Mouse (Mus musculus): ENCODE measurements at regions not wholly inside any gene's neighbourhood (a gene's known extent, or its start where the extent isn't known, plus 50 kb on each side); places are given as distances from the start of the nearest gene placed in this dataset.
A peak's percentile ranks its signal among the peaks of the same experiment; 100 is the strongest.
"Not testable (repeated sequence)": the region's sequence is repeated elsewhere in the genome, so short reads cannot be mapped to it uniquely, and the experiment has no call there.

GRCm38 (mm10) chr9:41447902-41448301 lies 286.4 kb upstream of the Ubash3b start:
- no peak for DNase-seq (ENCODE audit: low spot score in 2 of 2)

GRCm38 (mm10) chr9:41447211-41447875 lies 285.8 kb upstream of the Ubash3b start:
- peak; percentile 36 to 53 for DNase-seq (ENCODE audit: low spot score in 2 of 2)

GRCm38 (mm10) chr9:41446431-41447203 lies 285.1 kb upstream of the Ubash3b start:
- DNase-seq (ENCODE audit: low spot score in 2 of 2): no peak

- DNase-seq (ENCODE audit: low spot score in 2 of 2): no peak
Observed at GRCm38 (mm10) chr9:41442418-41442817, 280.9 kb upstream of the Ubash3b start.

GRCm38 (mm10) chr9:41439979-41440378 lies 278.5 kb upstream of the Ubash3b start:
- no peak for DNase-seq (ENCODE audit: low spot score in 2 of 2)

- DNase-seq (ENCODE audit: low spot score in 2 of 2): no peak
Observed at GRCm38 (mm10) chr9:41438141-41438540, 276.6 kb upstream of the Ubash3b start.

- no peak for DNase-seq (ENCODE audit: low spot score in 2 of 2)
Observed at GRCm38 (mm10) chr9:41430391-41431343, 269.2 kb upstream of the Ubash3b start.

GRCm38 (mm10) chr9:41429711-41430390 lies 268.4 kb upstream of the Ubash3b start:
- no peak for DNase-seq (ENCODE audit: low spot score in 2 of 2)

- no peak for DNase-seq (ENCODE audit: low spot score in 2 of 2)
Observed at GRCm38 (mm10) chr9:41429236-41429635, 267.7 kb upstream of the Ubash3b start.

GRCm38 (mm10) chr9:41426698-41427097 lies 265.2 kb upstream of the Ubash3b start:
- DNase-seq (ENCODE audit: low spot score in 2 of 2): no peak

GRCm38 (mm10) chr9:41425225-41425624 lies 263.7 kb upstream of the Ubash3b start:
- DNase-seq (ENCODE audit: low spot score in 2 of 2): no peak

- DNase-seq (ENCODE audit: low spot score in 2 of 2): no peak
Observed at GRCm38 (mm10) chr9:41413791-41414190, 252.3 kb upstream of the Ubash3b start.

GRCm38 (mm10) chr9:41413091-41413490 lies 251.6 kb upstream of the Ubash3b start:
- not testable (repeated sequence) for DNase-seq (ENCODE audit: low spot score in 2 of 2)

GRCm38 (mm10) chr9:41412174-41412757 lies 250.8 kb upstream of the Ubash3b start:
- DNase-seq (ENCODE audit: low spot score in 2 of 2): no peak

GRCm38 (mm10) chr9:41408301-41408700 lies 246.8 kb upstream of the Ubash3b start:
- no peak for DNase-seq (ENCODE audit: low spot score in 2 of 2)

- no peak for DNase-seq (ENCODE audit: low spot score in 2 of 2)
Observed at GRCm38 (mm10) chr9:41407078-41407477, 245.6 kb upstream of the Ubash3b start.

- DNase-seq (ENCODE audit: low spot score in 2 of 2): no peak
Observed at GRCm38 (mm10) chr9:41402942-41403341, 241.4 kb upstream of the Ubash3b start.

GRCm38 (mm10) chr9:41400950-41401349 lies 239.5 kb upstream of the Ubash3b start:
- DNase-seq (ENCODE audit: low spot score in 2 of 2): no peak

- DNase-seq (ENCODE audit: low spot score in 2 of 2): no peak
Observed at GRCm38 (mm10) chr9:41395471-41395870, 234.0 kb upstream of the Ubash3b start.

- DNase-seq (ENCODE audit: low spot score in 2 of 2): no peak
Observed at GRCm38 (mm10) chr9:41391591-41392320, 230.3 kb upstream of the Ubash3b start.

Measured in urinary bladder, postnatal 36 days (tissue).